Mouse (Mus musculus): ENCODE data around the gene Gm10190.

- TF ChIP-seq POLR2A (IDR thresholded peaks at IDR 0.05; ENCODE audit: low read depth, low read length) (peak; percentile 89), CTCF (IDR thresholded peaks at IDR 0.05; ENCODE audit: borderline replicate concordance, insufficient read depth, low read length) (no peak)
These were observed at the start of gene Gm10190 for GRCm38 (mm10) chr17:80372989-80373725.
